8 mouse cellular contexts compared by ENCODE assay signal in genomic region chr9:108936418-108937364, GRCm38 (mm10). TPM values are rescaled to one million over a fixed set of nuclear protein-coding genes. Genes with fewer than 3 reads are reported as not detected.
DNase-seq lines count a peak whose midpoint lies in the region; ATAC-seq and TF ChIP-seq lines count a peak whose summit lies in the region.

Gene Uqcrc1, plus strand, starts transcription at chr9:108936633.

- ATAC-seq in embryonic facial prominence, embryonic 14.5 days (ENCODE audit: low read depth) = peak; percentile 89
- peak; percentile 85 for ATAC-seq in limb, embryonic 13.5 days (ENCODE audit: low FRiP score, low read depth)
- peak; percentile 90 for ATAC-seq in midbrain, embryonic 16.5 days

- peak; percentile 98 for TF ChIP-seq POLR2A in heart, adult 2 months (IDR thresholded peaks at IDR 0.05; ENCODE audit: insufficient read depth, low read depth, low read length)

- H3K9me3 ChIP-seq in embryonic facial prominence, embryonic 14.5 days (ENCODE audit: control insufficient read depth, low read length) = no peaks in the 10 kb centered on the region
- 0 out of 2 replicates have a peak, but pooled peaks cover 3% of the 10 kb centered on the region for H3K9me3 ChIP-seq in limb, embryonic 13.5 days
- H3K9me3 ChIP-seq in midbrain, embryonic 16.5 days (replicated peaks; ENCODE audit: control insufficient read depth, low read length, poor library complexity, severe bottlenecking) = no peaks in the 10 kb centered on the region

- H3K4me2 ChIP-seq in embryonic facial prominence, embryonic 14.5 days (ENCODE audit: low read depth, low read length) = peak within 1 kb of the TSS; percentile 75
- peak within 1 kb of the TSS; percentile 83 for H3K4me2 ChIP-seq in limb, embryonic 13.5 days (replicated peaks)
- peak within 1 kb of the TSS; percentile 67 for H3K4me2 ChIP-seq in midbrain, embryonic 16.5 days (ENCODE audit: low read length)

- H3K79me2 ChIP-seq in heart, adult 2 months (replicated peaks; ENCODE audit: control insufficient read depth, insufficient read depth, low read length) = peaks cover 4% of the 10 kb centered on the region; the same call in 1 of the 2 replicates

- peaks cover 36% of the 10 kb centered on the region for H3K36me3 ChIP-seq in embryonic facial prominence, embryonic 14.5 days (ENCODE audit: control insufficient read depth, insufficient read depth, low read length)
- H3K36me3 ChIP-seq in heart, adult 2 months (ENCODE audit: control insufficient read depth, insufficient read depth, low read length) = peaks cover 17% of the 10 kb centered on the region
- peaks cover 38% of the 10 kb centered on the region for H3K36me3 ChIP-seq in limb, embryonic 13.5 days
- peaks cover 16% of the 10 kb centered on the region for H3K36me3 ChIP-seq in midbrain, embryonic 16.5 days (ENCODE audit: control insufficient read depth, insufficient read depth, low read length)

- H3K27me3 ChIP-seq in embryonic facial prominence, embryonic 14.5 days (replicated peaks; ENCODE audit: control insufficient read depth, insufficient read depth, low read length) = no peaks in the 10 kb centered on the region
- H3K27me3 ChIP-seq in heart, adult 2 months (ENCODE audit: control insufficient read depth, insufficient read depth, low read length) = no peaks in the 10 kb centered on the region
- no peaks in the 10 kb centered on the region for H3K27me3 ChIP-seq in limb, embryonic 13.5 days
- H3K27me3 ChIP-seq in midbrain, embryonic 16.5 days (ENCODE audit: control insufficient read depth, insufficient read depth, low read depth, low read length) = no peaks in the 10 kb centered on the region

- peak within 1 kb of the TSS; percentile 84 for H3K4me3 ChIP-seq in embryonic facial prominence, embryonic 14.5 days (ENCODE audit: low read depth, low read length)
- H3K4me3 ChIP-seq in heart, adult 2 months = peak within 1 kb of the TSS; percentile 66
- peak within 1 kb of the TSS; percentile 99 for H3K4me3 ChIP-seq in limb, embryonic 13.5 days
- peak within 1 kb of the TSS; percentile 96 for H3K4me3 ChIP-seq in midbrain, embryonic 16.5 days (ENCODE audit: low read depth, low read length)

- TF ChIP-seq EP300 in heart, adult 2 months (IDR thresholded peaks at IDR 0.05; ENCODE audit: insufficient read depth, low read depth, low read length) = peak; percentile 71; the same call in 1 of the 2 replicates

- peak; percentile 99; the same call in 1 of the 2 replicates for TF ChIP-seq CTCF in heart, adult 2 months (IDR thresholded peaks at IDR 0.05)

- 0 out of 2 replicates have a peak, but pooled peaks cover 3% of the 10 kb centered on the region for H3K4me1 ChIP-seq in embryonic facial prominence, embryonic 14.5 days (ENCODE audit: control insufficient read depth, insufficient read depth, low read length)
- H3K4me1 ChIP-seq in heart, adult 2 months (ENCODE audit: control insufficient read depth, insufficient read depth, low read length) = peaks cover 3% of the 10 kb centered on the region
- peaks cover 6% of the 10 kb centered on the region for H3K4me1 ChIP-seq in limb, embryonic 13.5 days
- peaks cover 8% of the 10 kb centered on the region for H3K4me1 ChIP-seq in midbrain, embryonic 16.5 days (ENCODE audit: control insufficient read depth, insufficient read depth, low read length)

- H3K9ac ChIP-seq in embryonic facial prominence, embryonic 14.5 days (ENCODE audit: low read depth, low read length) = peak within 1 kb of the TSS; percentile 86
- peak within 1 kb of the TSS; percentile 84 for H3K9ac ChIP-seq in heart, adult 2 months (ENCODE audit: low read depth, low read length)
- H3K9ac ChIP-seq in limb, embryonic 13.5 days = peak within 1 kb of the TSS; percentile 94
- peak within 1 kb of the TSS; percentile 97 for H3K9ac ChIP-seq in midbrain, embryonic 16.5 days (ENCODE audit: low read depth, low read length)

- H3K27ac ChIP-seq in embryonic facial prominence, embryonic 14.5 days (replicated peaks; ENCODE audit: low read depth, low read length) = peak within 1 kb of the TSS; percentile 9; the same call in 1 of the 2 replicates
- peak within 1 kb of the TSS; percentile 98 for H3K27ac ChIP-seq in heart, adult 2 months
- peak within 1 kb of the TSS; percentile 44 for H3K27ac ChIP-seq in limb, embryonic 13.5 days
- H3K27ac ChIP-seq in midbrain, embryonic 16.5 days (ENCODE audit: low read length) = peak within 1 kb of the TSS; percentile 77

- under 1% methylated on average over 49 of the region's 58 CpGs for WGBS in embryonic facial prominence, embryonic 14.5 days
- WGBS in heart, adult 2 months = under 1% methylated on average over 58 of the region's 58 CpGs
- 1% methylated on average over 58 of the region's 58 CpGs for WGBS in limb, embryonic 13.5 days
- 1% methylated on average over 58 of the region's 58 CpGs for WGBS in midbrain, embryonic 16.5 days

- DNase-seq in 3T3-L1 (ENCODE audit: low read depth, low spot score) = peak; percentile 97
- peak; percentile 82 to 87 for DNase-seq in adrenal gland, postnatal 4 days (ENCODE audit: low spot score in 2 of 2)
- DNase-seq in embryonic facial prominence, embryonic 14.5 days (ENCODE audit: low spot score) = peak; percentile 99
- peak; percentile 95 for DNase-seq in heart, adult 2 months
- DNase-seq in kidney, adult 8-10 months = peak; percentile 95
- peak; percentile 95 to 98 for DNase-seq in spleen, postnatal 10 days (ENCODE audit: low spot score in 2 of 2)

- intact Hi-C loops in heart, adult 2 months (cut with DNase I) = loop anchor here (1.0 kb wide), 1 partner anchor 54 kb away; no protein-coding TSS in a partner anchor

RNA-seq across cellular contexts. Expression of gene Uqcrc1, which starts in this region (rescaled TPM):
- total RNA-seq in adrenal gland, postnatal 4 days (2021) = 100 to 1,000 TPM; 475 to 524 TPM
- polyA plus RNA-seq in embryonic facial prominence, embryonic 14.5 days (2014; fragmentation: Nextera tagmentation; extraction: Ambion mirVana) = 454 and 456 TPM in 2 replicates
- total RNA-seq in heart, adult 2 months (2021) = 1,000 to 10,000 TPM; 2,061 to 2,422 TPM
- polyA plus RNA-seq in heart, adult 2 months (2012; rRNA removed) = 2,481 and 2,989 TPM in 2 replicates
- polyA plus RNA-seq in limb, embryonic 13.5 days (2015; fragmentation: Nextera tagmentation; extraction: Ambion mirVana) = 437 and 447 TPM in 2 replicates
- polyA plus RNA-seq in midbrain, embryonic 16.5 days (2015; fragmentation: Nextera tagmentation; extraction: Ambion mirVana) = 417 and 452 TPM in 2 replicates

Comparison
In these comparisons a context has a peak if more than half of its experiments do, and no peak if none do; other contexts are left out.
1. Peak in every context shown above with its lines: DNase-seq, ATAC-seq, H3K4me3 ChIP-seq and H3K27ac ChIP-seq.
2. H3K27ac ChIP-seq: peak in every context shown above with its lines; median percentile 98 in heart, adult 2 months; 77 in midbrain, embryonic 16.5 days; 44 in limb, embryonic 13.5 days; 9 in embryonic facial prominence, embryonic 14.5 days.